Mouse (Mus musculus) E14TG2a.4 (cell line): Measurements from ENCODE around the gene Zfp398.

Experiments
- H3K27me3 ChIP-seq: 2 replicates; pipeline ENCODE4 v1.6.1; 2014; ENCODE audit warnings: low read length, control low read depth; ENCODE audit not compliant: insufficient read depth
- H3K36me3 ChIP-seq: 2 replicates; pipeline ENCODE4 v1.6.1; 2014; ENCODE audit warnings: low read length, control low read depth; ENCODE audit not compliant: insufficient read depth
- H3K4me1 ChIP-seq: replicated peaks from 2 replicates; pipeline ENCODE4 v1.6.1; 2014; ENCODE audit warnings: low read depth, low read length, control low read depth
- H3K4me3 ChIP-seq: replicated peaks from 2 replicates; pipeline ENCODE4 v1.5.1; 2014; ENCODE audit warnings: mild to moderate bottlenecking, low read length
- H3K9me3 ChIP-seq: 2 replicates; pipeline ENCODE4 v1.6.1; 2014; ENCODE audit warnings: low read length, control low read depth
- CTCF ChIP-seq: conservative IDR thresholded peaks from 2 replicates; pipeline ENCODE4 v1.5.1; 2014; ENCODE audit warnings: low read length
- NANOG ChIP-seq: IDR thresholded peaks from 2 replicates; pipeline ENCODE4 v1.6.1; 2014; ENCODE audit warnings: borderline replicate concordance, low read length, mixed read lengths
- POU5F1 ChIP-seq: IDR thresholded peaks from 2 replicates; pipeline ENCODE4 v1.6.1; 2014; ENCODE audit warnings: low read length, borderline replicate concordance

Zfp398 gene

GRCm38 (mm10) chr6:47919646-47920446 is 84.4 kb downstream of the Zfp398 start:
- Histone ChIP-seq H3K4me1 (peaks cover 55% of the 10 kb centered on the region), H3K9me3 (no peaks in the 10 kb centered on the region), H3K27me3 (no peaks in the 10 kb centered on the region), H3K4me3 (peak overlapping the region; percentile 92), H3K36me3 (no peaks in the 10 kb centered on the region; the same call in 1 of the 2 replicates)
- no peak for TF ChIP-seq NANOG
- TF ChIP-seq POU5F1, result no peak
- no peak for TF ChIP-seq CTCF

GRCm38 (mm10) chr6:47920447-47921340 is 85.2 kb downstream of the Zfp398 start, which contains the start of gene Zfp212:
TSS of gene Zfp212 (plus strand) at chr6:47920476.
- Histone ChIP-seq H3K4me1 (peaks cover 58% of the 10 kb centered on the region), H3K9me3 (no peaks in the 10 kb centered on the region), H3K36me3 (no peaks in the 10 kb centered on the region; the same call in 1 of the 2 replicates), H3K27me3 (no peaks in the 10 kb centered on the region), H3K4me3 (peak within 1 kb of the TSS; percentile 92)
- TF ChIP-seq POU5F1, result no peak
- TF ChIP-seq CTCF, result no peak
- no peak for TF ChIP-seq NANOG
